Mouse (Mus musculus): Measurements from ENCODE around the gene Ube2g1.
A peak's percentile ranks its signal among the peaks of the same experiment; 100 is the strongest.

DNA sequence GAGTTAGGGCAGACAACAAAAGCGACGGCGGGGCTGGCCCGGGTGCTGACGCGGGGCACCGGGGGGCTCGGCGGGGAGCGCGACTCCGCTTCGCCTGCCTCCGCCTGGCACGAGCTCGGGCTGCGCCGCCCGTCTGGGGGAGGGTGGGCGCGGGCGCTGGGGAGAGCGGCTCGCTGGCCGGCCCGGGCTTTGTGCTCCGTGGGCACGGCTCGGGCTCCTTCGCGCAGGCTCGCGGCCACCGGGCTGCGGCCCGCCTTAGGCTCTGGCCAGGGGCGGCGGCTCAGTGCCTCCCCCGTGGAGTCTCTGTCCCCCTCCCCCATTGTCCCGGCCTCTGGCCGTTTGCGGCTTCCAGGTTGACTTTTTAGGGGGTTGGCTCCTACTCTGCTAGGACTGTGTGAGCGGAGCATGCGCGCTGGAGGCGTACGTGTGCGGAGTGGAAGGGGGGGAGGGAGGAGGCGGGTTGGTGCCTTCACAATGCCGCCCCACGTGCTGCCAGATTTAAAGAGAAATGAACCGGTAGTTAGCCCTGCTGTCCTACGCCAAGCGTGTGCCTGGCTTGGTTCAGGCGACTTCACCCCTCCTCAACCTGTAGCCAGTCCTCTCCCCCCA is 1.1 kb downstream of the Ube2g1 start:
- TF ChIP-seq CTCF (IDR thresholded peaks at IDR 0.05; ENCODE audit: low read depth, low read length) (no peak), POLR2A (IDR thresholded peaks at IDR 0.05; ENCODE audit: extremely low read depth, insufficient read depth, low read length) (peak; percentile 51)

Data from liver, adult 2 months (tissue).